Mouse (Mus musculus): ENCODE data around the gene Polr1c. TPM values are rescaled to one million over a fixed set of nuclear protein-coding genes. Genes with fewer than 3 reads are reported as not detected.
A peak's percentile ranks its signal among the peaks of the same experiment; 100 is the strongest.

The Polr1c gene
- total RNA-seq (2014; rRNA removed) (31.6 and 34.4 TPM in 2 replicates), polyA plus RNA-seq (2012; rRNA removed) (25.2 and 25.3 TPM in 2 replicates)

DNA sequence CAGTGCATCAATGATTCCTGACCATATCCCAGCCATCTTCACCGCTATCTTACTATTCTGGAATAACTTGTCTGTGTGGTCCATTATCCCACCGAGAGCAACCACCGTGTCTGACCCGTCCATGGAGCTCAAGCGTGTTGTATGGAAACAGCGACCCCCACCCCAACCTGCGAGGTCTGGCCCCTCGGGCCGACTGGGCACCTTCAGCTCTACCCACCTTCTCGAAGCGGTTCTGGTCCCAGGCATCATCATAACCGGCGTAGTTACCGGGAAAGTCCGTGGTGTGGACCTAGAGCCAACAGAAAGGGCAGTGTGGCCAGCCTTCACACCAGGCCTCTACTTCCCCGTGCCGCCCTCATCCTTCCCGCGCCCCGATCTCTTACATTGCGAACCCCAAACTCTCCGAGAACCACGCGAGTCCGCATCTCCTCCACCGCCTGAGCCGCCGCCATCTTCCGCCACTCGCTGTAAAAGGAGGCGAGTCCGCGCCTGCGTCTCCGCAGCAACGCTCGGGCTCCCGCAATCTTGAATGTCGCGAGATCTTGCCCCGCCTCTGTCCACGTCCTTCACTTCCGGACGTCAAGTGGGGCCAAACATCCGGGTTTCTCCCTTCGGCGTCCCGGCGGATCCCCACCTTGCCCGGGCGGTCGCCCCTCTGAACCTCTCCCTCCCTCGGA is at the start of gene Polr1c, which contains the start of gene Yipf3:
Polr1c (minus strand) TSS at position 543 of the 677 bp plus-strand sequence.
Yipf3 (plus strand) TSS at position 569 of the 677 bp plus-strand sequence.
- H3K27me3 ChIP-seq (ENCODE audit: control insufficient read depth, insufficient read depth, low read length), result no peaks in the 10 kb centered on the region
- H3K9ac ChIP-seq (ENCODE audit: low read depth, low read length), result peak within 1 kb of the TSS; percentile 92
- TF ChIP-seq CTCF (IDR thresholded peaks at IDR 0.05; ENCODE audit: low read depth, low read length), result no peak
- TF ChIP-seq POLR2A (IDR thresholded peaks at IDR 0.05; ENCODE audit: extremely low read depth, insufficient read depth, low read length), result peak; percentile 77; the same call in 1 of the 2 replicates
- H3K79me2 ChIP-seq (ENCODE audit: control insufficient read depth, insufficient read depth, low read length), result peaks cover 7% of the 10 kb centered on the region; the same call in 1 of the 2 replicates
- peak; percentile 84 for DNase-seq (ENCODE audit: extremely low read depth, low read depth, low spot score)
- WGBS, result under 1% methylated on average over 53 of the region's 53 CpGs
- peak within 1 kb of the TSS; percentile 68 for H3K27ac ChIP-seq (replicated peaks; ENCODE audit: insufficient read depth, low read depth, low read length)
- peaks cover 4% of the 10 kb centered on the region; the same call in 1 of the 2 replicates for H3K36me3 ChIP-seq (ENCODE audit: control insufficient read depth, insufficient read depth, low read length)
- H3K4me1 ChIP-seq (ENCODE audit: control insufficient read depth, insufficient read depth, low read length), result peaks cover 13% of the 10 kb centered on the region
- H3K4me3 ChIP-seq (ENCODE audit: insufficient read depth, low read depth, low read length), result peak within 1 kb of the TSS; percentile 90

DNA sequence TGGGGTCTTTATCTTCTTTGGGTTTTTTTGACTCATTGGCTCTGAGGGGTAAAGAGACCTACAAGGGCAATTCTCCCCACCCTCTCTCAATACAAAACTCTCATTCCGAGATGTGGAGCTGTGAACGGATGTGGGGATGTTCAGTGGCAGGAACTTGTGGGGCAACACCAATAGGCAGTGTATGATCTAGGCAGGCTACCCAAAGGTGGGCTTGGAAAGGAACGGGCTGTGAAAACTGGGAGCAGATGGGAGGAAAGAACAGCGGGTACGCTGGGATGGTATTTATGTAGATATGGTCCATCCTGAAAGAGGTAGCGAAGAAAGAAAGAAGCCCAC is 49.1 kb upstream of the Polr1c start:
- DNase-seq (ENCODE audit: extremely low read depth, low read depth, low spot score), result no peak
- Histone ChIP-seq H3K79me2 (ENCODE audit: control insufficient read depth, insufficient read depth, low read length) (no peaks in the 10 kb centered on the region), H3K27ac (replicated peaks; ENCODE audit: insufficient read depth, low read depth, low read length) (no peak overlapping the region), H3K4me3 (ENCODE audit: insufficient read depth, low read depth, low read length) (peak overlapping the region; percentile 55; the same call in 1 of the 2 replicates), H3K9ac (ENCODE audit: low read depth, low read length) (no peak overlapping the region), H3K4me1 (ENCODE audit: control insufficient read depth, insufficient read depth, low read length) (peaks cover 3% of the 10 kb centered on the region; the same call in 1 of the 2 replicates), H3K27me3 (ENCODE audit: control insufficient read depth, insufficient read depth, low read length) (peaks cover 10% of the 10 kb centered on the region; the same call in 1 of the 2 replicates), H3K36me3 (ENCODE audit: control insufficient read depth, insufficient read depth, low read length) (no peaks in the 10 kb centered on the region)
- TF ChIP-seq CTCF (IDR thresholded peaks at IDR 0.05; ENCODE audit: low read depth, low read length) (no peak), POLR2A (IDR thresholded peaks at IDR 0.05; ENCODE audit: extremely low read depth, insufficient read depth, low read length) (no peak)
- 15% methylated on average over 6 of the region's 6 CpGs for WGBS

DNA sequence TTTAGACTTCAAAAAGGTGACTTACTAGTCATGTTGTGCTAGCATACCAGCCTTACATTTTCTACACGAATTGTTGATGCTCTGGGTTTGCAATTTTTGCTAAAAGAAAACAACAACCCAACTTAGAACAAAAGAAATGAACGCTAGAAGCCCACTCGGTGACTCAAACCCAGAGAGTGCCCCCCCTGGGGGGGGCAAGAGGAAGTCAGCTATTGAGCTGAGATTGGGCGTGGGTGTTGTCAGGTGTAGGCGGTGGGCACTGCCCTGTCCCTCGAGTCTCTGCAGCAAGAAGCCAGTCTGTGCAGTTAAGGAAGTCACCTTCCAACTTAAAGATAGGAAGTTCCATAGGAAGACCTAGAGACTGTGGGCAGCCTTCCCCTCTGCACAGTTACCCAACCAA is 48.7 kb upstream of the Polr1c start:
- Histone ChIP-seq H3K4me3 (ENCODE audit: insufficient read depth, low read depth, low read length) (no peak overlapping the region), H3K9ac (ENCODE audit: low read depth, low read length) (no peak overlapping the region), H3K4me1 (ENCODE audit: control insufficient read depth, insufficient read depth, low read length) (peaks cover 3% of the 10 kb centered on the region; the same call in 1 of the 2 replicates), H3K79me2 (ENCODE audit: control insufficient read depth, insufficient read depth, low read length) (no peaks in the 10 kb centered on the region), H3K27me3 (ENCODE audit: control insufficient read depth, insufficient read depth, low read length) (peaks cover 10% of the 10 kb centered on the region; the same call in 1 of the 2 replicates), H3K36me3 (ENCODE audit: control insufficient read depth, insufficient read depth, low read length) (no peaks in the 10 kb centered on the region), H3K27ac (replicated peaks; ENCODE audit: insufficient read depth, low read depth, low read length) (no peak overlapping the region)
- no peak for DNase-seq (ENCODE audit: extremely low read depth, low read depth, low spot score)
- WGBS, result 43% methylated on average over 6 of the region's 6 CpGs
- TF ChIP-seq POLR2A (IDR thresholded peaks at IDR 0.05; ENCODE audit: extremely low read depth, insufficient read depth, low read length) (no peak), CTCF (IDR thresholded peaks at IDR 0.05; ENCODE audit: low read depth, low read length) (no peak)

DNA sequence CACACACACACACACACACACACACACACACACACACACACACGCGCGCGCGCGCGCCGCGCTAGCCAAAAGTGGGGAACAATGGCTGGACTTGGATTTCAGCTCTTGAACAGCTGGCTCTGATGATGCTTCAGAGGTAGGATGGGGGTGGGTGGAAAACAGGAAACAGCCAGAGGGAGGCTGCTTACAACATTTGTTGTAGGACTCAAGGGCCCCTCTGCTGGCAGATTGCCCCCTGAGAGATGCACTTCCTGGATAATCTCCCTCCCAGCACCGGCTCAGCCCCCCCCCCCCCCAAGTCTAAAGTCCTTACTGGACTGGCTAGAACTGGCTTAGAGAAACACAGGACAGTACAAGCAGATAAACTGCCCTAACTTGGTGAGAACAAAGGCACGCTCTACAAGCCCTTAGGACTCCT is 39.8 kb upstream of the Polr1c start:
- no peak for TF ChIP-seq POLR2A (IDR thresholded peaks at IDR 0.05; ENCODE audit: extremely low read depth, insufficient read depth, low read length)
- TF ChIP-seq CTCF (IDR thresholded peaks at IDR 0.05; ENCODE audit: low read depth, low read length), result no peak
- Histone ChIP-seq H3K79me2 (ENCODE audit: control insufficient read depth, insufficient read depth, low read length) (peaks cover 1% of the 10 kb centered on the region; the same call in 1 of the 2 replicates), H3K4me1 (ENCODE audit: control insufficient read depth, insufficient read depth, low read length) (no peaks in the 10 kb centered on the region), H3K4me3 (ENCODE audit: insufficient read depth, low read depth, low read length) (no peak overlapping the region), H3K9ac (ENCODE audit: low read depth, low read length) (no peak overlapping the region), H3K27me3 (ENCODE audit: control insufficient read depth, insufficient read depth, low read length) (no peaks in the 10 kb centered on the region), H3K27ac (replicated peaks; ENCODE audit: insufficient read depth, low read depth, low read length) (no peak overlapping the region), H3K36me3 (ENCODE audit: control insufficient read depth, insufficient read depth, low read length) (no peaks in the 10 kb centered on the region)
- WGBS, result 64% methylated on average over 11 of the region's 11 CpGs
- no peak for DNase-seq (ENCODE audit: extremely low read depth, low read depth, low spot score)

DNA sequence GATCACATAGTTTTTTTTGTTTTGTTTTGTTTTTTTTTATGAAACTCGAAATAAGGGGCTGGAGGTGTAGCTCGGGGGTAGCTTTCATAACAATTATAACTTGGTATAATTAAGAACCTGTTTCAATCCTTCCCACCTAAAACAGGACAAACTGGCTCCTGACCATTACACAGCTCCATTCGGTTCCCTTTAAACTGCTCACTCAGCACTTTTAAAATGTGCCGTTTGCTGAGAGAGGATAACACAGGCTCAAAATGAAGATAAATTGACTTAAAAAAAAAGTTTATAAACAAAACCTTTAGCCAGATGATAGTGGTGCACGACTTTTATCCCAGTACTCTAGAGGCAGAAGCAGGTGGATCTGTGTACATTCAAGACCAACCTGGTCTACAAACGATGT is 37.6 kb upstream of the Polr1c start:
- 51% methylated on average over 6 of the region's 6 CpGs for WGBS
- H3K79me2 ChIP-seq (ENCODE audit: control insufficient read depth, insufficient read depth, low read length), result peaks cover 15% of the 10 kb centered on the region

DNA sequence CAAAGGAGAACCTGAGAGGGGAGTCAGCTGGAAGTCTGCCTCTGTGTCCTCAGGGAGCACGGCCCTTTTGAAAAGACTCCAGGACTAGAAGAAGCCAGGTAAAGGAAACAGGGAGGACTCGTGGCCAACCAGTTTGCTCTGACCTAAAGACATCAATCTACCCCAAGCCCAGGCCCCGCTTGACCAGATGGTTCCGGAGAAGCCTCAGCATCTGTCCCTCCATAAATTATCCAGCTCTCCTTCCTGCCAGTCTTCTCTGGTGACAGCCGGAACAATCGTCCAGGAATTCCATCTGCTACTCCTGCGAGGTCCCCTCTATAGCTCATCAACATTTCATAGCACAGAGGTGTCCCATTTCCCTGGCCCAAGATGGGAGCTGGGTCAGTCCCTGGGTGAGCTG is 36.8 kb upstream of the Polr1c start:
- H3K27me3 ChIP-seq (ENCODE audit: control insufficient read depth, insufficient read depth, low read length), result no peaks in the 10 kb centered on the region
- H3K9ac ChIP-seq (ENCODE audit: low read depth, low read length), result no peak overlapping the region
- TF ChIP-seq POLR2A (IDR thresholded peaks at IDR 0.05; ENCODE audit: extremely low read depth, insufficient read depth, low read length) (no peak), CTCF (IDR thresholded peaks at IDR 0.05; ENCODE audit: low read depth, low read length) (no peak)
- DNase-seq (ENCODE audit: extremely low read depth, low read depth, low spot score), result no peak
- no peak overlapping the region for H3K4me3 ChIP-seq (ENCODE audit: insufficient read depth, low read depth, low read length)
- peaks cover 4% of the 10 kb centered on the region for H3K4me1 ChIP-seq (ENCODE audit: control insufficient read depth, insufficient read depth, low read length)
- H3K79me2 ChIP-seq (ENCODE audit: control insufficient read depth, insufficient read depth, low read length), result peaks cover 15% of the 10 kb centered on the region
- H3K27ac ChIP-seq (replicated peaks; ENCODE audit: insufficient read depth, low read depth, low read length), result no peak overlapping the region
- H3K36me3 ChIP-seq (ENCODE audit: control insufficient read depth, insufficient read depth, low read length), result peaks cover 1% of the 10 kb centered on the region; the same call in 1 of the 2 replicates
- 70% methylated on average over 7 of the region's 7 CpGs for WGBS

More for the DNA sequence above, 37.6 kb upstream of the Polr1c start:
- DNase-seq (ENCODE audit: extremely low read depth, low read depth, low spot score), result no peak
- no peak overlapping the region for H3K27ac ChIP-seq (replicated peaks; ENCODE audit: insufficient read depth, low read depth, low read length)
- TF ChIP-seq CTCF (IDR thresholded peaks at IDR 0.05; ENCODE audit: low read depth, low read length) (no peak), POLR2A (IDR thresholded peaks at IDR 0.05; ENCODE audit: extremely low read depth, insufficient read depth, low read length) (no peak)
- H3K36me3 ChIP-seq (ENCODE audit: control insufficient read depth, insufficient read depth, low read length), result no peaks in the 10 kb centered on the region; the same call in 1 of the 2 replicates
- peaks cover 4% of the 10 kb centered on the region for H3K4me1 ChIP-seq (ENCODE audit: control insufficient read depth, insufficient read depth, low read length)
- H3K9ac ChIP-seq (ENCODE audit: low read depth, low read length), result no peak overlapping the region
- H3K4me3 ChIP-seq (ENCODE audit: insufficient read depth, low read depth, low read length), result no peak overlapping the region
- H3K27me3 ChIP-seq (ENCODE audit: control insufficient read depth, insufficient read depth, low read length), result no peaks in the 10 kb centered on the region

Measured in liver, adult 2 months (tissue).